Mouse (Mus musculus) heart, embryonic 13.5 days (tissue): Measurements from ENCODE around the gene Adgrl4. TPM values are rescaled to one million over a fixed set of nuclear protein-coding genes. Genes with fewer than 3 reads are reported as not detected.

Experiments used
- ATAC-seq: fragments of 200-750 bp; cut with Nextera tagmentation; 2 replicates; pipeline ENCODE4 v1.8.0; 2017; ENCODE audit warnings: moderate TSS enrichment; ENCODE audit not compliant: insufficient number of reproducible peaks, low FRiP score, low TSS enrichment; ENCODE audit errors: extremely low read depth
- H3K27ac ChIP-seq: fragments of 300-500 bp; sonication (generic); replicated peaks from 2 replicates; pipeline ENCODE4 v1.5.1; 2015; ENCODE audit warnings: moderate library complexity, mild to moderate bottlenecking, inconsistent platforms
- H3K27me3 ChIP-seq: fragments of 300-500 bp; sonication (generic); replicated peaks from 2 replicates; pipeline ENCODE4 v1.6.1; 2015; ENCODE audit warnings: mild to moderate bottlenecking, inconsistent platforms
- H3K36me3 ChIP-seq: fragments of 300-500 bp; sonication (generic); 2 replicates; pipeline ENCODE4 v1.6.1; 2015; ENCODE audit warnings: mild to moderate bottlenecking, inconsistent platforms
- H3K4me1 ChIP-seq: fragments of 300-500 bp; sonication (generic); 2 replicates; pipeline ENCODE4 v1.6.1; 2015; ENCODE audit warnings: inconsistent platforms
- H3K4me2 ChIP-seq: fragments of 300-500 bp; sonication (generic); 2 replicates; pipeline ENCODE4 v1.6.1; 2015; ENCODE audit warnings: inconsistent platforms, mild to moderate bottlenecking, moderate library complexity
- H3K4me3 ChIP-seq: fragments of 300-500 bp; sonication (generic); 2 replicates; pipeline ENCODE4 v1.5.1; 2015; ENCODE audit warnings: moderate library complexity, mild to moderate bottlenecking, inconsistent platforms
- H3K9ac ChIP-seq: fragments of 300-500 bp; sonication (generic); 2 replicates; pipeline ENCODE4 v1.6.1; 2015; ENCODE audit warnings: inconsistent platforms, mild to moderate bottlenecking, moderate library complexity
- H3K9me3 ChIP-seq: fragments of 300-500 bp; sonication (generic); 2 replicates; pipeline ENCODE4 v1.6.1; 2016; ENCODE audit warnings: inconsistent platforms
- WGBS: fragments of 180-500 bp; shearing (Covaris S2); methylation state at CpG from one replicate; pipeline ENCODE4 v1.1.7; 2015; ENCODE audit warnings: mixed read lengths; 5-methylcytosine and 5-hydroxymethylcytosine counted together
- polyA plus RNA-seq: library from polyadenylated mRNA; unstranded; fragments of >200 nt; fragmentation: Nextera tagmentation; extraction: Ambion mirVana; gene quantifications from 2 replicates; pipeline ENCODE4 v1.2.1, GENCODE M21; 2015

Gene Adgrl4
- polyA plus RNA-seq, 1 experiment from 2014 or later: 13.1 TPM

DNA sequence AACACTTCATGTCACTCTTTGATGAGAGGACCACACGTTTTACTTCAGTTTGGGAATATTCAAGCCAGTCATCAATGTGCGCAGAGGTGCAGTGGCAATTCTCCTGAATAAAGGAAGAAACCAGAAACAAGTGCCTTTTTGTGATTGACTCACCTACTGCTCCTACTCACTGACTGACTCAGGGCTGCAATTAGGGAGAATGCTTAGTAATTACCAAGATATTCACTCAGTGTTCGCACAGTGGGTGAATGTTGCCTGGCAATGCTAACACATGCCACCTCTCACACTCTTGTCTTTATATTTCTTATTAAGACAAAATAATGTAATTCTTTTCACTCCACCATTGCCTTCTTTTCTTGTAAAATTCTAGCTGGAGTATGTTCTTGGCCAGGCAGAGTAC, 138.5 kb downstream of the Adgrl4 start:
- no peak for ATAC-seq
- H3K9ac ChIP-seq: no peak overlapping the region
- WGBS: 79% methylated on average over 3 of the region's 3 CpGs
- H3K4me1 ChIP-seq: no peaks in the 10 kb centered on the region
- H3K27ac ChIP-seq: no peak overlapping the region
- no peak overlapping the region for H3K4me3 ChIP-seq
- H3K27me3 ChIP-seq: no peaks in the 10 kb centered on the region
- no peak overlapping the region for H3K4me2 ChIP-seq
- no peaks in the 10 kb centered on the region for H3K36me3 ChIP-seq
- H3K9me3 ChIP-seq: no peaks in the 10 kb centered on the region

DNA sequence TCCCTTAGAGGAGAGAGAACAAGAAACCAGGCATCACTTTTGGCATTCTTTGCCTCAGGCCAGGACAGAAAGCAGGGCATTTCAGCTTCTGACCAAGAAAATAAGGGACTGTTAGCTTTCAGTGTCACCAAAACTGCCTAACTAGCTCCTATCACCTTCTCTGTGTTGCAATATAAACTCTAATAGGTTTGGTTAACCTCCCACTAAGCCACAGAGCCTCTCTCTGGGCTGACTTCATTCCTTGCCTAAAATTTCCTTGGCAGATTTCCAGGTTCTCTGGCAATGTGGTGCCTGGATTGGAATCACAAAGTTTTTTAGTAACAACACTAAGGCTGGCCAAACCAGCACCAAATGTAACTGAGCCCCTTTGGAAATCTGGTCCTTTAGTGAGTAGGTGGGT, 154.2 kb downstream of the Adgrl4 start:
- Histone ChIP-seq H3K27ac (no peak overlapping the region), H3K4me2 (no peak overlapping the region), H3K4me1 (no peaks in the 10 kb centered on the region), H3K27me3 (no peaks in the 10 kb centered on the region), H3K9me3 (no peaks in the 10 kb centered on the region), H3K9ac (no peak overlapping the region), H3K36me3 (no peaks in the 10 kb centered on the region), H3K4me3 (no peak overlapping the region)
- no peak for ATAC-seq
